Mouse (Mus musculus) cerebellum, postnatal 36 days (tissue): Measurements from ENCODE around the gene Kcnq4.

Source experiments
- DNase-seq, 2 experiments: peaks; one replicate each; pipeline ENCODE4 v3.0.0; 2021 to 2022; ENCODE audit warnings: mixed read lengths in 2 of 2

Gene Kcnq4

GRCm38 (mm10) chr4:120671046-120671445 is 77.4 kb downstream of the Kcnq4 start:
- no peak for DNase-seq

- no peak for DNase-seq
Observed at GRCm38 (mm10) chr4:120669585-120669984, 78.8 kb downstream of the Kcnq4 start.

GRCm38 (mm10) chr4:120668551-120668950 is 79.9 kb downstream of the Kcnq4 start:
- DNase-seq = peak in 1 of 2 experiments; percentile 30

- no peak for DNase-seq
Observed at GRCm38 (mm10) chr4:120667555-120667954, 80.9 kb downstream of the Kcnq4 start.

GRCm38 (mm10) chr4:120667045-120667501 is 81.3 kb downstream of the Kcnq4 start:
- DNase-seq = peak; percentile 61 to 63

- peak; percentile 92 to 94 for DNase-seq
Observed at GRCm38 (mm10) chr4:120666358-120667024, 81.9 kb downstream of the Kcnq4 start, which contains the start of gene Cited4. TSS of gene Cited4 (plus strand) at chr4:120666572.

- DNase-seq = peak in 1 of 2 experiments; percentile 17
Observed at GRCm38 (mm10) chr4:120665782-120666181, 82.6 kb downstream of the Kcnq4 start.

- DNase-seq = no peak
Observed at GRCm38 (mm10) chr4:120665144-120665700, 83.2 kb downstream of the Kcnq4 start.

- DNase-seq = no peak
Observed at GRCm38 (mm10) chr4:120664601-120665000, 83.8 kb downstream of the Kcnq4 start.

GRCm38 (mm10) chr4:120660485-120660884 is 87.9 kb downstream of the Kcnq4 start:
- DNase-seq = no peak

- DNase-seq = no peak
Observed at GRCm38 (mm10) chr4:120655898-120656297, 92.5 kb downstream of the Kcnq4 start.

GRCm38 (mm10) chr4:120650208-120650592 is 98.2 kb downstream of the Kcnq4 start:
- DNase-seq = no peak

GRCm38 (mm10) chr4:120649369-120650207 is 98.8 kb downstream of the Kcnq4 start:
- DNase-seq = peak; percentile 48 to 58
